Mouse (Mus musculus) midbrain, embryonic 15.5 days (tissue): ENCODE data around the gene Bbx. TPM values are rescaled to one million over a fixed set of nuclear protein-coding genes. Genes with fewer than 3 reads are reported as not detected.

Experiments used
- ATAC-seq: fragments of 200-750 bp; cut with Nextera tagmentation; replicated peaks from 2 replicates; pipeline ENCODE4 v1.8.0; 2017; ENCODE audit warnings: moderate TSS enrichment
- H3K27ac ChIP-seq: fragments of 300-500 bp; sonication (generic); 2 replicates; pipeline ENCODE4 v1.5.1; 2015; ENCODE audit warnings: mild to moderate bottlenecking, inconsistent platforms
- H3K27me3 ChIP-seq: fragments of 300-500 bp; sonication (generic); replicated peaks from 2 replicates; pipeline ENCODE4 v1.6.1; 2015; ENCODE audit warnings: inconsistent platforms
- H3K36me3 ChIP-seq: fragments of 300-500 bp; sonication (generic); replicated peaks from 2 replicates; pipeline ENCODE4 v1.6.1; 2015; ENCODE audit warnings: inconsistent platforms
- H3K4me1 ChIP-seq: fragments of 300-500 bp; sonication (generic); 2 replicates; pipeline ENCODE4 v1.6.1; 2015; ENCODE audit warnings: inconsistent platforms
- H3K4me2 ChIP-seq: fragments of 300-500 bp; sonication (generic); 2 replicates; pipeline ENCODE4 v1.6.1; 2015; ENCODE audit warnings: inconsistent platforms, mild to moderate bottlenecking, moderate library complexity
- H3K4me3 ChIP-seq: fragments of 300-500 bp; sonication (generic); 2 replicates; pipeline ENCODE4 v1.5.1; 2015; ENCODE audit warnings: mild to moderate bottlenecking, inconsistent platforms
- H3K9ac ChIP-seq: fragments of 300-500 bp; sonication (generic); 2 replicates; pipeline ENCODE4 v1.6.1; 2015; ENCODE audit warnings: mild to moderate bottlenecking, inconsistent platforms
- H3K9me3 ChIP-seq: fragments of 300-500 bp; sonication (generic); 2 replicates; pipeline ENCODE4 v1.6.1; 2016; ENCODE audit warnings: inconsistent platforms
- WGBS: fragments of 180-500 bp; shearing (Covaris S2); methylation state at CpG from one replicate; pipeline ENCODE4 v1.1.7; 2015; ENCODE audit warnings: mixed read lengths; 5-methylcytosine and 5-hydroxymethylcytosine counted together
- polyA plus RNA-seq: library from polyadenylated mRNA; unstranded; fragments of >200 nt; fragmentation: Nextera tagmentation; extraction: Ambion mirVana; gene quantifications from 2 replicates; pipeline ENCODE4 v1.2.1, GENCODE M21; 2015

Gene Bbx
- polyA plus RNA-seq, 1 experiment from 2014 or later, result 19.8 TPM

DNA sequence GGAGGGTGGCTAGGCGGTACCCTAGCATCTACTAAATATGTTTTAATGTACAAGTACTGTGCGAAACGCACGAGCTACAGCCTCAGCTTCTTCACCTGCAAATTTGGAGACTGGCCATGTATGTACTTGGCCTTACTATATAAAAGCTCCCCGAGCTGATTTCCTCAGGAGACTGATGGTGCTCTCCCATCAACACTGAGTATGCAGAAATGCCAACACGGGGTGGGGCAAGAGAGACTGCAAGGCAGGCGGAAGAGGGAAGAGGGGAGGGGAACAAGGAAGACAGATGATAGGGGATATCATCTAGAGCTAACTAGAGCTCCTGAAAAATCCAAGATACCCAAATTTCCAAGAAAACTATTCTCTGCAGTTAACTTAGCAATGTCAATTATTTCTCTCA is 71.6 kb downstream of the Bbx start:
- no peak overlapping the region for H3K4me2 ChIP-seq
- WGBS, result 86% methylated on average over 7 of the region's 7 CpGs
- H3K4me1 ChIP-seq, result peaks cover 15% of the 10 kb centered on the region
- H3K27me3 ChIP-seq, result no peaks in the 10 kb centered on the region
- ATAC-seq, result no peak
- H3K9ac ChIP-seq, result no peak overlapping the region
- H3K9me3 ChIP-seq, result no peaks in the 10 kb centered on the region
- H3K36me3 ChIP-seq, result no peaks in the 10 kb centered on the region
- no peak overlapping the region for H3K27ac ChIP-seq
- no peak overlapping the region for H3K4me3 ChIP-seq

DNA sequence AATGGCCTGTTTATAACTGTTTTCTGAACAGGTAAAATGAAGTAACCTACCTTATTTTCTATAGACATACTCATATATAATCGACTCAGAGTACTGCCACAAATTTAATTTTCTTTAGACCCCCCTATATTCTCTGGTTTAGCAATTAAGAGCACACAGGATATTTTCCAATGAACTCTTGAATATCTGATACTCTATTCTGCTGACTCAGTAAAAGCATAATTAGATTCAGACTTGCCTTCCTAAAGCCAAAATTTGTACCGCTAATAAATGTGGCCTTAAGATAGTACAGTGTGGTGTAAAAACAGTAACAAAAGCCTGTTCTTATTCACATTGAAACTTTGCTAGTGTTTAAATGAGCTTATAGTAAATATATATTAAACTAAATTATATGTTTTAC is 102.5 kb downstream of the Bbx start:
- Histone ChIP-seq H3K36me3 (no peaks in the 10 kb centered on the region), H3K27ac (no peak overlapping the region), H3K27me3 (no peaks in the 10 kb centered on the region), H3K4me3 (no peak overlapping the region), H3K4me2 (no peak overlapping the region), H3K4me1 (no peaks in the 10 kb centered on the region), H3K9ac (no peak overlapping the region), H3K9me3 (no peaks in the 10 kb centered on the region)
- WGBS, result 93% methylated on average over 2 of the region's 2 CpGs
- ATAC-seq, result no peak

DNA sequence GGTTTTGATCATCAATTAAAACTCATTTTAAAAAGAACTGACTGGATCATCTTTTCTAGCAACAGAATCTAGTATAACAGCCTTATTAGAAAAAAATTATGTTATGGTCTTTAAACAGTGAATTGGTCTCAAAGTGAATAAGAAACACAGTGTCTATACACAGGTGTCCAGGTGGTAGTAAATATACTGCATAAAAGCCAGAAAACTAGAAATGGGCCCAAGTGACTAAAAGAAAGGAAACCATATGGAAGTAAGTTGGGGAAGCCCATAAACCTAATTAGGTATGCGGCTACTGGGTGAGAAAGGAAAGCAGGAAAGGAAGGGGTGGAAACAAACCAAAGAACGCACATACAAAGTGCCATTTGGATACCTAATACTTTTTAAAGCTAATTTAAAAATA is 107.4 kb downstream of the Bbx start:
- Histone ChIP-seq H3K27me3 (no peaks in the 10 kb centered on the region), H3K36me3 (no peaks in the 10 kb centered on the region), H3K4me3 (no peak overlapping the region), H3K27ac (no peak overlapping the region), H3K9me3 (no peaks in the 10 kb centered on the region), H3K4me2 (no peak overlapping the region), H3K4me1 (no peaks in the 10 kb centered on the region), H3K9ac (no peak overlapping the region)
- ATAC-seq, result no peak
- 94% methylated on average over 2 of the region's 2 CpGs for WGBS

DNA sequence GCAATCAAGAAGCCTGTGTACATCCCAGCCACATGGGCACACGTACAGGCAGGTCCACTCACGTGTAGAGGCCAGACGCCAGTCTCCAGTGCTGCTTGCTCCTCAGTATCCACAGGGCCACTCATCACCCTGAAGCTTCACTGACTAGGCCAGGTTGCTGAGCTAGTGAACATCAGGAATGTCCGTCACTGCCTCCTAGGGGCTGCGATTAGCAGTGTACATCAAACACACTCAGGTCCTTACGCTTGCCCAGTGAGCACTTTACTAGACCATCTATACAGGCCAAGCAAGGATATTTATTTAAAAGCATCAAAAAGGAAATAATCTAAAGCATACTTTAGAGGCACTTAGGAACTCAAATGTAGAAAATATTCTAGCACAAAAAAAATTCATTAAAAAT is 107.9 kb downstream of the Bbx start:
- Histone ChIP-seq H3K36me3 (no peaks in the 10 kb centered on the region), H3K9ac (no peak overlapping the region), H3K4me2 (no peak overlapping the region), H3K27me3 (no peaks in the 10 kb centered on the region), H3K9me3 (no peaks in the 10 kb centered on the region), H3K27ac (no peak overlapping the region), H3K4me3 (no peak overlapping the region), H3K4me1 (no peaks in the 10 kb centered on the region)
- ATAC-seq, result no peak
- WGBS, result 87% methylated on average over 6 of the region's 6 CpGs

DNA sequence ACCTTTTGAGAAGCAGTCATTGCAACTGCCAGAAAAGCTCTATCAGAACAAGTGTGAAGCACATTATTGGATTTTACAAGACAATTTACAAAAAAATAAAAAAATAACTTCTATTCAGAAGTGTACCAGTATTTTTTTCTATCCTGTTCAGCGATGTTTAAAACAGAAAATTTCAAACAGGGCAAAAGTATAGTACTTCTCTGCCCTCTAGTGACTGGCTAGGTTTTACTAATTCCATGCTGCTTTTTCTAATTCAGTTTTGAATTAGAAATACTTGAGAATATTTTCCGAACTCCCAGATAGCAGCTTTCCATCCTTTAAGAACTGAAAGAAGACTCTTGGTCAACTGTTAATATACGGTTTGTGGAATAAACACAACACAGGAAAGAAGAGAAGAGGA is 110.8 kb downstream of the Bbx start:
- 82% methylated on average over 3 of the region's 3 CpGs for WGBS
- ATAC-seq, result no peak
- no peak overlapping the region for H3K4me3 ChIP-seq
- H3K27me3 ChIP-seq, result no peaks in the 10 kb centered on the region
- no peak overlapping the region for H3K27ac ChIP-seq
- no peak overlapping the region for H3K9ac ChIP-seq
- H3K4me1 ChIP-seq, result no peaks in the 10 kb centered on the region
- no peaks in the 10 kb centered on the region for H3K9me3 ChIP-seq
- no peaks in the 10 kb centered on the region for H3K36me3 ChIP-seq
- no peak overlapping the region for H3K4me2 ChIP-seq

DNA sequence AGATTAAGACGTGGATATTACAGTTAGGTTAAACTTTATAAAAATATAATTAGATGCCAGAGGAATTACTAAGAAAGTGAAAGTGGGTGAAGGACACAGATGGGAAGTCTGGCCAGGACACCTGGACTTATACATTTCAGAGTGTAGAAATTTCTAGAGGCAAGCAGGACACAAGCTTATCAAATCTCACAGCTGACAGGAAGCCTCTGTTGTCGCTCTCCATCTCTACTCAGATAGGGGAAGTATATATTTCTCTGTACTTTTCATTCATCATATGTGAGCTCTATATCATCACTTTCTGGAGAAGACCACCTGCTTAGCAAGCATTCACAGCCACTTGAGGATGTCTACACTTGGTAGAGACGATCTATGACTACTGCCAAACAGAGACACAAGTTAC is 113.9 kb downstream of the Bbx start:
- Histone ChIP-seq H3K27me3 (no peaks in the 10 kb centered on the region), H3K27ac (no peak overlapping the region), H3K9ac (no peak overlapping the region), H3K4me1 (no peaks in the 10 kb centered on the region; the same call in 1 of the 2 replicates), H3K36me3 (no peaks in the 10 kb centered on the region), H3K9me3 (no peaks in the 10 kb centered on the region), H3K4me2 (no peak overlapping the region), H3K4me3 (no peak overlapping the region)
- no peak for ATAC-seq
- WGBS, result 94% methylated on average over 3 of the region's 3 CpGs

DNA sequence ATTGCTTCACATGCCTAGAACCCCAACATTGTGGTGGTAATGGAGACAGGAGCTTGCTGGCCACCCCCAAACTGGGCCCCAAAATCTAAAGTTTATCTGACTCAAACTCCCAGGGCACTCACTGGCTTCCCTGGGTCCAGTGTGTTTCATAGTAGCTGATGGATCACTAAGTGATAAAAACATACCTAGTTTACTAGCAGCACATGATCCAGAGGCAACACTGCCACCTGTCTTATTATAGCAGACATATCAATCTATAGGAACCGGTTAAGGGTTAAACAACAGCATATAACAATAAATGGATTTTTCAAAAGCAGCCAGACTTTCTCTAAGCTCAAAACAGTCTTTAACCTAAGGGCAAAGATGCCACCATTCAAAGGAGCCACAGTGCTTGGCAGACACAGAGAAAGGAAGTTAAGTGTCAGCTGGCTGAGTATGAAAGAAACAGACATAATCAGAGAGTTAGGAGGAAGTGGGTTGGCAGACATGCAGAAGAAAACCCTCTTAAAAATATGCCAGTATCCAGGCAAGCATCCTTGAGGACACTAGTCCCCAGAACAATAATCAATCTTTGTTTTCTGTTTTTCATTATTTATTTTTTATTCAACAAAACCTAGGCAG is 116.7 kb downstream of the Bbx start:
- WGBS, result 44% methylated on average over 1 of the region's 1 CpGs
- no peak for ATAC-seq

DNA sequence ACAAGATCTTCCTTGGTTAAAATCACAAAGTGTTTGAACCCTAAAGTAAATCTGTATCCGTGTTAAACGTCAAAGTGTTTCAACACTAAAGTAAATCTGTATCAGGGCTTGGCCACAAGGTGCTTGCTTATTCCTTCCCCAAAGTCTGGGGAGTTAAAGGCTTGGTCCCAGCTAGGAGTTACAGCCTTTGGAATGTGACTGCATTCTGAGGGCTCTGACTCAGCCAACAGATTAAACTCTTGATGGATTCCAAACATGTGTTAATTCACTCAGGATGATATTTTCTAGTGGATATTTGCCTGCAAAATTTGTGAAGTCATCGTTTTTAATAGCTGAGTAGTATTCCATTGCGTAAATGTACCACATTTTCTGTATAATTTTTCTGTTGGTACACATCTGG is 120.6 kb downstream of the Bbx start:
- no peaks in the 10 kb centered on the region for H3K9me3 ChIP-seq
- H3K9ac ChIP-seq, result no peak overlapping the region
- no peaks in the 10 kb centered on the region for H3K36me3 ChIP-seq
- H3K27me3 ChIP-seq, result no peaks in the 10 kb centered on the region
- H3K4me1 ChIP-seq, result no peaks in the 10 kb centered on the region; the same call in 1 of the 2 replicates
- no peak overlapping the region for H3K4me3 ChIP-seq
- H3K27ac ChIP-seq, result no peak overlapping the region
- ATAC-seq, result no peak
- WGBS, result 92% methylated on average over 4 of the region's 4 CpGs
- no peak overlapping the region for H3K4me2 ChIP-seq

More for the DNA sequence above, 116.7 kb downstream of the Bbx start:
- H3K4me1 ChIP-seq, result no peaks in the 10 kb centered on the region; the same call in 1 of the 2 replicates
- H3K4me2 ChIP-seq, result no peak overlapping the region
- H3K9ac ChIP-seq, result no peak overlapping the region
- no peaks in the 10 kb centered on the region for H3K36me3 ChIP-seq
- no peaks in the 10 kb centered on the region for H3K9me3 ChIP-seq
- H3K27me3 ChIP-seq, result no peaks in the 10 kb centered on the region
- H3K27ac ChIP-seq, result no peak overlapping the region
- no peak overlapping the region for H3K4me3 ChIP-seq

DNA sequence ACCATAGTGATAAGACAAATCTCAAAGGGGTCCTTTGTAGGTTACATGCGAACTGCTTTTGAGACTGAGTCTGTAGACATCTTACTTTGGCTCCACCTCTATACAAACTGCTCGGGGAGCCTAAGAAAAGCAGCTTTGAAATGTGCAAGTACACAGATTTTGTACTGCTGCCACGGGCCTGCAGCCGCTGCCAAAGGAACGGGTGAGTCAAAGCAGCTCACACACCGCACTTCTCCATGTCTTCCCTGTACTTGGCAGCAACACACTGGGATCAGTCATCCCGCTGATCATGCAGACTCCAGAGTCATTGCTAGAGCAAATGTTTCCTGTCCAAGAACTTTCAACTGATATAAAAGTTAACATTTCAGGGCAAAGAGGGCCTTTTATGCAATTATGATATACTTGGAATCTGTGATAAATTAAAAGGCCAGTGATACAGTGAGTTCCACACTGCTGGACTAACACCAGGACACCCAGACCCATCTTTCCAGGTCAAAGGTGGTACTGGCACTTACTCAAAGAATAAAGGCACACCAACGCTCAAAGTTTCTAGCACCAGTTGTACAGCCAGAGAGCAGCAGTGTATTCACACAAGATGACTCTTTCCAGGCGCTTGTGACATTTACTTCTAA is 122.7 kb downstream of the Bbx start:
- H3K9ac ChIP-seq, result no peak overlapping the region
- H3K4me2 ChIP-seq, result no peak overlapping the region
- no peaks in the 10 kb centered on the region for H3K9me3 ChIP-seq
- no peak overlapping the region for H3K4me3 ChIP-seq
- no peaks in the 10 kb centered on the region for H3K4me1 ChIP-seq
- 64% methylated on average over 9 of the region's 9 CpGs for WGBS
- H3K27me3 ChIP-seq, result no peaks in the 10 kb centered on the region
- ATAC-seq, result peak; percentile 66
- H3K36me3 ChIP-seq, result no peaks in the 10 kb centered on the region
- no peak overlapping the region for H3K27ac ChIP-seq

DNA sequence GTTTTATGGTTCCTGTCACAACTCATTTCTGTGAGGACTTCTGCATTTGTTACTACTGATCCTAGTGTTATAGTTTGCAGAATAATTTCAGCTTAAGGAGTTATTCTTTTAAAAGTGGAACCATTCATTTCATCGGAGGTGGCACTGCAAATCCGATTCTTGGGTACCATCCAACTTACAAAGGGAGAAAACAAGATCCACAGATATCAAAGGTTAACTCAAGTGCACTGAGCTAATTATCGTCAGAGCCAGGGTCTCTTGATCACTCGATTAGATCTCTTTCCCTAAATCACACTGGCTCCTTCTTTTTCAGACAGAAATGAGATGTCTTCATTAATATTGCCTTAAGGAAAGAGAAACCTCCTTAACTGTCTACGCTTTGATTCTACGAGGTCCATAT is 123.9 kb downstream of the Bbx start:
- WGBS, result 76% methylated on average over 6 of the region's 6 CpGs
- no peak for ATAC-seq
- Histone ChIP-seq H3K36me3 (no peaks in the 10 kb centered on the region), H3K9ac (no peak overlapping the region), H3K4me3 (no peak overlapping the region), H3K27ac (no peak overlapping the region), H3K4me2 (no peak overlapping the region), H3K4me1 (no peaks in the 10 kb centered on the region), H3K9me3 (no peaks in the 10 kb centered on the region), H3K27me3 (no peaks in the 10 kb centered on the region)

DNA sequence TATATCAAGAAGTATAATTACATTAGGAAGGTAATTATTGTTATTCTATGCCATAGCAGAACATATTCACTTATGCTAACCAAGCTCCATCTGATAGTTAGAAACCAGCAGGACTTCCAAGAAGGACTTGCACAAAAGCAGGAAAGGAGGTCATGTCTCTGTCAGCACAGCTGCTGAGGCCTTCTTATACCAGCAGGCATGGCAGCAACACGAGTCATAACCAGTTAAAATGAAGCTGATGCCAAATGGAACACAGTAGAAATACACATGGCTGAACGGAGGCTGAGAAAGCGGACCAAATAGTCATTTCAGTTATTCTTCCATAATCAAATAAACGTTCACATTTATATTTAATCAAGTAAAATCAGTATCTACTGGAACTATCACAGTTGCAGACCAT is 125.0 kb downstream of the Bbx start:
- no peak overlapping the region for H3K4me2 ChIP-seq
- H3K9ac ChIP-seq, result no peak overlapping the region
- H3K27ac ChIP-seq, result no peak overlapping the region
- H3K4me3 ChIP-seq, result no peak overlapping the region
- no peak for ATAC-seq
- no peaks in the 10 kb centered on the region for H3K27me3 ChIP-seq
- no peaks in the 10 kb centered on the region for H3K9me3 ChIP-seq
- H3K4me1 ChIP-seq, result no peaks in the 10 kb centered on the region
- 88% methylated on average over 4 of the region's 4 CpGs for WGBS
- H3K36me3 ChIP-seq, result no peaks in the 10 kb centered on the region

DNA sequence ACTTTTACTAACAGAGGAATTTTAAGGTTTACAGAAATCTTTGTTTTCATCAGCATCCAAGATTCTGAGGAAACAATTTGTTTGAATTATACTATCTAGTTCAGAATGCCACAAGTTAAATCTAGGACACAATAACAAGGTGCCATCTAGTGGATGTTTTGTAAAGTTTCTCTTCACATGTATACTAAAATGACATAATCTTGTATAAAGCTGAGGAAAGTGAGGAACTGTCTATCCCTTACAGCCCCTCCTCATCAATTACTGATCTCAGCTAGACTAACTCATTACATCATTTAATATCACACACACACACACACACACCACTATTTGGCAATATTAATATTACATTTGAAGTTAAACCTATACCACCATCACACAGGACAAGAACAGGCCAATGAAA is 125.5 kb downstream of the Bbx start:
- Histone ChIP-seq H3K9ac (no peak overlapping the region), H3K4me2 (no peak overlapping the region), H3K27ac (no peak overlapping the region), H3K27me3 (no peaks in the 10 kb centered on the region), H3K9me3 (no peaks in the 10 kb centered on the region), H3K4me1 (no peaks in the 10 kb centered on the region), H3K36me3 (no peaks in the 10 kb centered on the region), H3K4me3 (no peak overlapping the region)
- ATAC-seq, result peak; percentile 52

DNA sequence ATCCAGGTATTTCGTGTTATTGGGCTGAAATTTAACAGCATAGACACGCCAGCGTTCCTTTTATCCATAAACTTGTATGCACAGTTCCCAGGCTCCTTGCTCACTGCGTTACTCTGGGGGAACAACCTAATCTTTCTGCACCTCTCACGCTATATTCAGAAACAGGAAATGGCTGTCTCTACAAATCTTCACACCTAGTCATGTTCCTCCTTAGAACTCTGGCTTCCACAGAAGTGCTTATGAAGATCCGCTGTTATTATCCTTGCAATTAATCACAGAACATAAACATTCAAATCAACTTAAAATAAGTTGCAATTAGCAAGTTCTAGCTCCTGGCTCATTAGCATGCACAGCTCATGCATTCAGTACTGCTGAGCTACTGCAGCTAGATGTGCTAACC is 127.0 kb downstream of the Bbx start:
- H3K36me3 ChIP-seq, result no peaks in the 10 kb centered on the region
- no peaks in the 10 kb centered on the region for H3K9me3 ChIP-seq
- H3K27me3 ChIP-seq, result no peaks in the 10 kb centered on the region
- 91% methylated on average over 6 of the region's 6 CpGs for WGBS
- H3K4me3 ChIP-seq, result no peak overlapping the region
- H3K4me1 ChIP-seq, result no peaks in the 10 kb centered on the region
- no peak for ATAC-seq
- no peak overlapping the region for H3K27ac ChIP-seq
- H3K4me2 ChIP-seq, result no peak overlapping the region
- H3K9ac ChIP-seq, result no peak overlapping the region
